Mouse (Mus musculus) lung, postnatal 25 days (tissue): ENCODE data around the gene Tmed5.
"Not testable (repeated sequence)": the region's sequence is repeated elsewhere in the genome, so short reads cannot be mapped to it uniquely, and the experiment has no call there.

Experiments
- DNase-seq: peaks from one replicate; pipeline ENCODE4 v3.0.0; 2022; ENCODE audit warnings: low spot score

Tmed5 gene

GRCm38 (mm10) chr5:108132441-108133243 is at the start of gene Tmed5, which contains the start of gene Ccdc18:
Gene Tmed5, minus strand, starts transcription at chr5:108132620.
Gene Ccdc18, plus strand, starts transcription at chr5:108132875.
- peak; percentile 98 for DNase-seq

- peak; percentile 29 for DNase-seq
Observed at GRCm38 (mm10) chr5:108163695-108164094, 31.3 kb upstream of the Tmed5 start.

GRCm38 (mm10) chr5:108160796-108161195 is 28.4 kb upstream of the Tmed5 start:
- DNase-seq, result no peak

GRCm38 (mm10) chr5:108152592-108152991 is 20.2 kb upstream of the Tmed5 start:
- DNase-seq, result no peak

- peak; percentile 60 for DNase-seq
Observed at GRCm38 (mm10) chr5:108131849-108132440, 475 bp downstream of the Tmed5 start.

GRCm38 (mm10) chr5:108120221-108120900 is 12.1 kb downstream of the Tmed5 start:
- no peak for DNase-seq

GRCm38 (mm10) chr5:108117693-108118092 is 14.7 kb downstream of the Tmed5 start:
- no peak for DNase-seq

GRCm38 (mm10) chr5:108109346-108109745 is 23.1 kb downstream of the Tmed5 start:
- no peak for DNase-seq

GRCm38 (mm10) chr5:108104306-108104705 is 28.1 kb downstream of the Tmed5 start:
- no peak for DNase-seq

GRCm38 (mm10) chr5:108100196-108100595 is 32.2 kb downstream of the Tmed5 start:
- no peak for DNase-seq

GRCm38 (mm10) chr5:108097676-108098075 is 34.7 kb downstream of the Tmed5 start:
- no peak for DNase-seq

GRCm38 (mm10) chr5:108092731-108093130 is 39.7 kb downstream of the Tmed5 start:
- not testable (repeated sequence) for DNase-seq

GRCm38 (mm10) chr5:108085440-108085839 is 47.0 kb downstream of the Tmed5 start:
- DNase-seq, result no peak

- peak; percentile 4 for DNase-seq
Observed at GRCm38 (mm10) chr5:108082380-108082779, 50.0 kb downstream of the Tmed5 start.

- no peak for DNase-seq
Observed at GRCm38 (mm10) chr5:108079603-108080002, 52.8 kb downstream of the Tmed5 start.

- DNase-seq, result no peak
Observed at GRCm38 (mm10) chr5:108076833-108077540, 55.4 kb downstream of the Tmed5 start.

- no peak for DNase-seq
Observed at GRCm38 (mm10) chr5:108076241-108076640, 56.2 kb downstream of the Tmed5 start.

GRCm38 (mm10) chr5:108072301-108072700 is 60.1 kb downstream of the Tmed5 start:
- DNase-seq, result no peak

- peak; percentile 96 for DNase-seq
Observed at GRCm38 (mm10) chr5:108065465-108066411, 66.7 kb downstream of the Tmed5 start, which contains the start of gene Mtf2. Gene Mtf2, plus strand, starts transcription at chr5:108065674.

GRCm38 (mm10) chr5:108060413-108060812 is 72.0 kb downstream of the Tmed5 start:
- no peak for DNase-seq
